Mouse (Mus musculus) heart, adult 11 months (tissue): Measurements from ENCODE around the gene Sgcd.
A peak's percentile ranks its signal among the peaks of the same experiment; 100 is the strongest.

Source experiments
- DNase-seq: peaks from one replicate; pipeline ENCODE4 v3.0.0; 2022

The Sgcd gene

GRCm38 (mm10) chr11:47264267-47264984 is 724.3 kb downstream of the Sgcd start:
- DNase-seq = no peak

- DNase-seq = no peak
These were observed 738.5 kb downstream of the Sgcd start for GRCm38 (mm10) chr11:47250301-47250700.

- peak; percentile 33 for DNase-seq
These were observed 740.4 kb downstream of the Sgcd start for GRCm38 (mm10) chr11:47248345-47248893.

- peak; percentile 25 for DNase-seq
These were observed 740.9 kb downstream of the Sgcd start for GRCm38 (mm10) chr11:47247703-47248344.

GRCm38 (mm10) chr11:47242401-47242800 is 746.4 kb downstream of the Sgcd start:
- DNase-seq = no peak

- peak; percentile 3 for DNase-seq
These were observed 760.5 kb downstream of the Sgcd start for GRCm38 (mm10) chr11:47228222-47228621.

GRCm38 (mm10) chr11:47224148-47224547 is 764.6 kb downstream of the Sgcd start:
- DNase-seq = peak; percentile 76

- DNase-seq = peak; percentile 61
These were observed 777.2 kb downstream of the Sgcd start for GRCm38 (mm10) chr11:47211531-47211930.

GRCm38 (mm10) chr11:47206461-47206860 is 782.3 kb downstream of the Sgcd start:
- peak; percentile 13 for DNase-seq

- peak; percentile 87 for DNase-seq
These were observed 789.7 kb downstream of the Sgcd start for GRCm38 (mm10) chr11:47199106-47199505.

GRCm38 (mm10) chr11:47188556-47188955 is 800.2 kb downstream of the Sgcd start:
- no peak for DNase-seq

- DNase-seq = no peak
These were observed 813.8 kb downstream of the Sgcd start for GRCm38 (mm10) chr11:47174977-47175376.

GRCm38 (mm10) chr11:47170926-47171625 is 817.7 kb downstream of the Sgcd start:
- peak; percentile 88 for DNase-seq

GRCm38 (mm10) chr11:47167376-47167775 is 821.4 kb downstream of the Sgcd start:
- peak; percentile 86 for DNase-seq

- no peak for DNase-seq
These were observed 830.7 kb downstream of the Sgcd start for GRCm38 (mm10) chr11:47158089-47158488.

GRCm38 (mm10) chr11:47156730-47157693 is 831.8 kb downstream of the Sgcd start:
- DNase-seq = peak; percentile 93

GRCm38 (mm10) chr11:47154837-47155430 is 833.8 kb downstream of the Sgcd start:
- no peak for DNase-seq

GRCm38 (mm10) chr11:47149607-47150006 is 839.2 kb downstream of the Sgcd start:
- DNase-seq = no peak

- DNase-seq = no peak
These were observed 848.9 kb downstream of the Sgcd start for GRCm38 (mm10) chr11:47139867-47140266.

- DNase-seq = no peak
These were observed 849.5 kb downstream of the Sgcd start for GRCm38 (mm10) chr11:47139271-47139670.

GRCm38 (mm10) chr11:47132410-47132809 is 856.4 kb downstream of the Sgcd start:
- no peak for DNase-seq

- DNase-seq = no peak
These were observed 858.3 kb downstream of the Sgcd start for GRCm38 (mm10) chr11:47130432-47130831.
